Mouse (Mus musculus): ENCODE measurements at regions not wholly inside any gene's neighbourhood (a gene's known extent, or its start where the extent isn't known, plus 50 kb on each side); places are given as distances from the start of the nearest gene placed in this dataset.
"Not testable (repeated sequence)": the region's sequence is repeated elsewhere in the genome, so short reads cannot be mapped to it uniquely, and the experiment has no call there.

GRCm38 (mm10) chr1:81652990-81653717, 576.4 kb downstream of the Nyap2 start:
- DNase-seq: peak; percentile 36

GRCm38 (mm10) chr1:81661245-81661644, 571.7 kb upstream of the Gm9747 start:
- no peak for DNase-seq

GRCm38 (mm10) chr1:81671142-81671541, 561.8 kb upstream of the Gm9747 start:
- DNase-seq: no peak

- no peak for DNase-seq
Measured at GRCm38 (mm10) chr1:81671725-81672124, 561.2 kb upstream of the Gm9747 start.

GRCm38 (mm10) chr1:81675576-81676342, 557.2 kb upstream of the Gm9747 start:
- no peak for DNase-seq

- peak; percentile 74 for DNase-seq
Measured at GRCm38 (mm10) chr1:81677768-81678400, 555.0 kb upstream of the Gm9747 start.

GRCm38 (mm10) chr1:81696129-81696528, 536.8 kb upstream of the Gm9747 start:
- no peak for DNase-seq

- DNase-seq: peak; percentile 4
Measured at GRCm38 (mm10) chr1:81709169-81709568, 523.7 kb upstream of the Gm9747 start.

GRCm38 (mm10) chr1:81717091-81717490, 515.8 kb upstream of the Gm9747 start:
- DNase-seq: no peak

- DNase-seq: no peak
Measured at GRCm38 (mm10) chr1:81718233-81718632, 514.7 kb upstream of the Gm9747 start.

GRCm38 (mm10) chr1:81724859-81725258, 508.1 kb upstream of the Gm9747 start:
- no peak for DNase-seq

- DNase-seq: no peak
Measured at GRCm38 (mm10) chr1:81726268-81727132, 506.4 kb upstream of the Gm9747 start.

- no peak for DNase-seq
Measured at GRCm38 (mm10) chr1:81737111-81737833, 495.6 kb upstream of the Gm9747 start.

- DNase-seq: no peak
Measured at GRCm38 (mm10) chr1:81738384-81738783, 494.5 kb upstream of the Gm9747 start.

- DNase-seq: no peak
Measured at GRCm38 (mm10) chr1:81739392-81739791, 493.5 kb upstream of the Gm9747 start.

GRCm38 (mm10) chr1:81739981-81740380, 492.9 kb upstream of the Gm9747 start:
- DNase-seq: peak; percentile 25

GRCm38 (mm10) chr1:81741882-81742281, 491.0 kb upstream of the Gm9747 start:
- DNase-seq: not testable (repeated sequence)

GRCm38 (mm10) chr1:81744524-81744923, 488.4 kb upstream of the Gm9747 start:
- DNase-seq: peak; percentile 53

- peak; percentile 10 for DNase-seq
Measured at GRCm38 (mm10) chr1:81745024-81745960, 487.6 kb upstream of the Gm9747 start.

GRCm38 (mm10) chr1:81746013-81746412, 486.9 kb upstream of the Gm9747 start:
- DNase-seq: no peak

- no peak for DNase-seq
Measured at GRCm38 (mm10) chr1:81747025-81747424, 485.9 kb upstream of the Gm9747 start.
